Mouse (Mus musculus) stomach, embryonic 16.5 days (tissue): ENCODE results near the gene Tppp3. TPM values are rescaled to one million over a fixed set of nuclear protein-coding genes. Genes with fewer than 3 reads are reported as not detected.

Source experiments
- ATAC-seq: fragments of 200-750 bp; cut with Nextera tagmentation; 2 replicates; pipeline ENCODE4 v1.8.0; 2017; ENCODE audit warnings: moderate number of reproducible peaks, moderate TSS enrichment; ENCODE audit not compliant: insufficient read depth, low FRiP score
- H3K27ac ChIP-seq: fragments of 300-500 bp; sonication (generic); 2 replicates; pipeline ENCODE4 v1.5.1; 2014; ENCODE audit warnings: low read length
- H3K27me3 ChIP-seq: fragments of 300-500 bp; sonication (generic); 2 replicates; pipeline ENCODE4 v1.6.1; 2014; ENCODE audit warnings: low read length, control low read depth, mixed read lengths; ENCODE audit not compliant: control insufficient read depth, insufficient read depth
- H3K36me3 ChIP-seq: fragments of 300-500 bp; sonication (generic); 2 replicates; pipeline ENCODE4 v1.6.1; 2014; ENCODE audit warnings: low read length; ENCODE audit not compliant: control insufficient read depth, insufficient read depth
- H3K4me1 ChIP-seq: fragments of 300-500 bp; sonication (generic); 2 replicates; pipeline ENCODE4 v1.6.1; 2014; ENCODE audit warnings: low read length, control low read depth, mixed read lengths; ENCODE audit not compliant: control insufficient read depth, insufficient read depth
- H3K4me2 ChIP-seq: fragments of 300-500 bp; sonication (generic); 2 replicates; pipeline ENCODE4 v1.6.1; 2014; ENCODE audit warnings: low read depth, low read length, mixed read lengths
- H3K4me3 ChIP-seq: fragments of 300-500 bp; sonication (generic); replicated peaks from 2 replicates; pipeline ENCODE4 v1.5.1; 2014; ENCODE audit warnings: mild to moderate bottlenecking, low read length
- H3K9ac ChIP-seq: fragments of 300-500 bp; sonication (generic); 2 replicates; pipeline ENCODE4 v1.6.1; 2014; ENCODE audit warnings: low read length
- H3K9me3 ChIP-seq: fragments of 300-500 bp; sonication (generic); replicated peaks from 2 replicates; pipeline ENCODE4 v1.6.1; 2016; ENCODE audit warnings: low read length, control low read depth; ENCODE audit not compliant: control insufficient read depth
- WGBS: fragments of 180-500 bp; shearing (Covaris S2); extraction: QIAGEN DNeasy Blood & Tissue Kit; methylation state at CpG from one replicate; pipeline ENCODE4 v1.1.7; 2014; 5-methylcytosine and 5-hydroxymethylcytosine counted together
- polyA plus RNA-seq: library from polyadenylated mRNA; unstranded; fragments of >200 nt; fragmentation: Nextera tagmentation; extraction: Ambion mirVana; gene quantifications from 2 replicates; pipeline ENCODE4 v1.2.1, GENCODE M21; 2015

Tppp3 gene
- polyA plus RNA-seq, 1 experiment from 2014 or later = 79.3 TPM

DNA sequence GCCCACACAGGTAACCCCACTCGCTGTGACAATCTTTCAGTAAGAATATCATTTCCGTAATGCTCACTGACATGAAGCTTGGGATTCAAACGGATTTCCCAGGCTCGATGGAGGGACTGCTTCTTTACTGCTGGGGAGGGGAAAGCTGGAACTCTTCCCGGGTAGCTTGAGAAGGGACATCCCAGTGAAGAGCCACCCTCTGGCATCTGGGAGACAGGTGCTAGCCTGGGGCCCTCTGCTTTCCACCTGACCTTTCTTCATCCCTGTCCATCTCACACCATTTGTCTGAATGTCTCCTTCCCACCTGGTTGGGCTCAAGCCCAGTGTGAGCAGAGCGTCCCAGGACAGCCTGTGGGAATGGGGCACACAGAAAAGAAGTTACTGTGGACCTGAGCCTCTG lies 5.1 kb downstream of the Tppp3 start:
- no peaks in the 10 kb centered on the region for H3K9me3 ChIP-seq
- H3K4me3 ChIP-seq = no peak overlapping the region
- no peak overlapping the region for H3K4me2 ChIP-seq
- no peak for ATAC-seq
- no peak overlapping the region for H3K9ac ChIP-seq
- H3K27ac ChIP-seq = no peak overlapping the region
- no peaks in the 10 kb centered on the region for H3K36me3 ChIP-seq
- no peaks in the 10 kb centered on the region for H3K27me3 ChIP-seq
- peaks cover 23% of the 10 kb centered on the region for H3K4me1 ChIP-seq
- WGBS = 76% methylated on average over 6 of the region's 6 CpGs

DNA sequence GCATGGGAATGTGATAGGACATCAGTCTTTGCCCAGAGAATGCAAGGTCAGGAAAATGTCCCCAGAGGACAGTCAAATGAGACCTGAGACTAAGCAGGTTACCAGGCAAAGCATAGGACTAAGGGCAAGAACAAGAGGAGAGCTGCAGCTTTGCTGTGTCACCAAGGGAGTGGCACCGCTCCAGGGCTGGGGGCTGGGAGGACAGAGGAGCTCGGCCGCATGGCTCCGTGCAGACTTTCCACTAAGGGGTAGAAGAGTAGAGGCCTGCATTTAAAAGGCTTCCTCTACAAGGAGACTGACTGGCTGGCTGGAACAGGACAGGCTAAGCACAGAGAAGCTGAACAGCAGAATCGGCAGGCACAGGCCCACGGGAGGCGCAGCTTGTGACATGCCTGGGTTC lies 6.7 kb downstream of the Tppp3 start:
- Histone ChIP-seq H3K4me1 (peaks cover 8% of the 10 kb centered on the region), H3K27me3 (no peaks in the 10 kb centered on the region; the same call in 1 of the 2 replicates), H3K4me3 (no peak overlapping the region), H3K27ac (no peak overlapping the region), H3K9me3 (no peaks in the 10 kb centered on the region), H3K4me2 (no peak overlapping the region), H3K36me3 (no peaks in the 10 kb centered on the region), H3K9ac (no peak overlapping the region)
- no peak for ATAC-seq
- WGBS = 68% methylated on average over 7 of the region's 7 CpGs

DNA sequence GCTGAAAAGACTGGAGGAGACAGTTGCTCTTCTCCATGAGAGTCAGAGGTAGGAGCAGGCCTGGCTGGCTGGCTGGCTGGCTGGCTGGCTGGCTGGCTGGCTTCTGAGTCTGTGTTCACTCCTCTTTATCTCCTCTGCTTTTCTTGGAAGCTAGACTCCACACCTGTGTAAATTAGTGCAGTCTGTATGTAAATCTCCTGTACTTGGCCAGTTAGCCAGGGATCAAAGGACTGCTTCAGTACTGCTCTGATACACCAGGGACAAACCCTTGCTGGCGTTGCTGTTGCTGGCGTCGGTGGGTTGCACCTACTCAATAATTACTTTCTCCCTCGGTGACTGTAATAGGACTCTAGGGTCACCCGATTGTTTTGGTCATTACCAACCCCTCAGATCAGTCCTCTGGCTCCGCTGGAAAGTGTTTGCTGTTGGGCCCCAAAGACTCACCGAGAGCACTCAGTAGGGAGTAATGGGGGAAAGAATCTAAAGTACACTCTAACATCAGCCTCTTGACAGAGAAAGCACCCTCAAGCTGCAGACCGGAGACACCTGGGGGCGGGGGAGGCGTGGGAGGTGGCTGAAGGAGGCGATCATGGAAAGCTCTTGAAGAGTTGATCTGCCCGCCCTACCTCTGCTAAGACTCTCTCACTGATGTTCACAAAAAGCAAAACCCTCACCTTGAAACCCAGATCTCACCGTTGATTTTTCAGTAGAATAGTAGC lies 10.1 kb downstream of the Tppp3 start:
- no peak overlapping the region for H3K4me2 ChIP-seq
- H3K9me3 ChIP-seq = no peaks in the 10 kb centered on the region
- H3K4me1 ChIP-seq = no peaks in the 10 kb centered on the region
- no peak for ATAC-seq
- 53% methylated on average over 13 of the region's 13 CpGs for WGBS
- no peak overlapping the region for H3K9ac ChIP-seq
- no peak overlapping the region for H3K27ac ChIP-seq
- H3K27me3 ChIP-seq = no peaks in the 10 kb centered on the region; the same call in 1 of the 2 replicates
- no peak overlapping the region for H3K4me3 ChIP-seq
- H3K36me3 ChIP-seq = no peaks in the 10 kb centered on the region

DNA sequence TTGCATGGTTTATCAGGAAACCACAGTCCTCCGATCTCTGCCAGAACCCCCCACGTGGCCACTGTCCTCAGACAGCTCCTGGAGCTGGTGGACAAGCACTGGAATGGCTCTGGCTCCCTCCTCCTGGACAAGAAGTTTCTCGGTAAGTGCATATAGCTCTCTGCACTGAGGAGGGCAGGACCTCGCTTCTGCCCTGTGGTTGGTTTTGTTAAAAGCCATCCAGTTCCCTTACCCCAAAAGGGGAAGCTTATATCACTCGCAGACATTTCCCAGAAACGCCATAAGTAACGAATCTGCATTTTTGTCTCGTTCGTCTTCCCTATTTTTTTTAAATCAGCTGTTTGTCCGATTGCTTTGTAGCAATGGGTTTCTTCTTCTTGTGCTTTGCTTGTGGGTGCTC lies 16.1 kb downstream of the Tppp3 start:
- Histone ChIP-seq H3K4me3 (no peak overlapping the region), H3K9ac (no peak overlapping the region), H3K36me3 (no peaks in the 10 kb centered on the region), H3K9me3 (no peaks in the 10 kb centered on the region), H3K27ac (no peak overlapping the region), H3K4me2 (no peak overlapping the region), H3K4me1 (no peaks in the 10 kb centered on the region), H3K27me3 (no peaks in the 10 kb centered on the region; the same call in 1 of the 2 replicates)
- 36% methylated on average over 10 of the region's 10 CpGs for WGBS
- ATAC-seq = no peak

DNA sequence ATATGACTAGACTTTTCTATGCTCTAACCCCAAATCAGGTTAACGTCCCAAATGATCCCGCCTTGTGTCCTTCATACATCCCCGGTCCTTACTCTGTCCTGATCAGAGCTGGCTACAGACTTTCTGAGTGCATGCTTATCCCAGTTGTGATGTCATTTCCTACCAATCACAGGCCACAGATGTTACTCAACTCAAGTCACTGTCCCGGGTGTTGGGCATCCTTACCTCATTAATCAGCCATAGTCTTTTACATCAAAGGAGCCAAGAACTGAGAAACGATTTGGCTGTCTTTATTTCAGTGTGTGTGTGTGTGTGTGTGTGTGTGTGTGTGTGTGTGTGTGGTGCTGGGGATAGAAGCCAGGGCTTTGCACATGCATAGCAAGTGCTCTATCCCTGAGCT lies 17.2 kb downstream of the Tppp3 start:
- Histone ChIP-seq H3K27ac (no peak overlapping the region), H3K4me3 (no peak overlapping the region), H3K36me3 (no peaks in the 10 kb centered on the region), H3K4me2 (no peak overlapping the region), H3K9ac (no peak overlapping the region), H3K27me3 (no peaks in the 10 kb centered on the region), H3K9me3 (no peaks in the 10 kb centered on the region), H3K4me1 (no peaks in the 10 kb centered on the region)
- no peak for ATAC-seq
- 54% methylated on average over 5 of the region's 5 CpGs for WGBS

DNA sequence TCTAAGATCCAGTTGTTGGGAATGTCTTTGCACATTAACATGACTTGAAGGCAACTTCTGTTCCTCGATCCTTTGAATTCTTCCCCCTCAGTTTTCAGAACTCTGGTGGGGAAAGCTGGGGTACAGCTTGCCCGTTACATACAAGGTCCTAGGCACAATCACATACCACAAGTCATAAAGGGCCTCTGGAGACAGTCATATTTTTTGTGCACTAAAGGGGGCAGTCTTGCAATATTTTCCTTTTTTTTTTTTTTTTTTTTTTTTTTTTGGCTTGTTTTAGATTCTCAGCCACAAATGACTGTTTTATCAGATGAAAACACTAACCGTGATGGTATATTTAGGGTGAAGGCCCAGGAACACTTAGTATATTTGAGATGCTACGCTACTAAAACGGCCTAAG lies 18.0 kb downstream of the Tppp3 start:
- Histone ChIP-seq H3K4me2 (no peak overlapping the region), H3K9ac (no peak overlapping the region), H3K27ac (no peak overlapping the region), H3K4me1 (no peaks in the 10 kb centered on the region), H3K4me3 (no peak overlapping the region), H3K27me3 (no peaks in the 10 kb centered on the region), H3K9me3 (no peaks in the 10 kb centered on the region), H3K36me3 (no peaks in the 10 kb centered on the region)
- ATAC-seq = no peak
- WGBS = 69% methylated on average over 5 of the region's 5 CpGs

DNA sequence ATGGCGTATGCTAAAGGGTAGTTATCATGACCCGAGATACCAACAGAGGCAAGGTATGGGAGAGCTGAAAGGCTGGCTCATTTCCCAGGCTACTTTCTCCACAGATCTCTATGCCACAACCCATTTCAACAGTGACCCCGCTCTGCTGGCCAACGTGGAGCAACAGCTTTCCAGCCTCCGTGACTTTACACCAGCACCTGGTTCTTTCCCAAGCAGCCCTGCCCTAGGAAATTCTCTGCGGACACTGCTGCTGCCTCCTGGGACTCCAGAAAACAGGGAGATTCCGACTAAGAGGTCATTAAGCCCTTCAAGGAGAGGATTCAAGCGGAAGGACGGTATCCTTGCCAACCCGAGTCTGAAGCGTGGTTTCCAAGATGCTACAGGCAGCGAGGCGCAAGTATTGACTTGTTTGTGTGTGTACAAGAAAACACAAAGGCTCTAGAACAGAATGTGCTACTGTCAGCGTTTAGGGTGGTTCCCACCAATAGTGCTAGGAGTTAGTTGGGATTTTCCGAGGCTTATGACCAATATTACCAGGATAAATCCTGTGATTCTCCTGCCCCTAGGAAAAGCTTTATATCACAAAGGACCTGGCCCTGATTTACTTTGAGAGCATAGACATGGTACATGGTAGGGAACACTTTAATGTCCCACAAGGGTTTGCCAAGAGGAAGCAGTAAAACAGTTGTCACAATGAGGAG lies 19.3 kb downstream of the Tppp3 start:
- H3K4me2 ChIP-seq = no peak overlapping the region
- H3K4me1 ChIP-seq = no peaks in the 10 kb centered on the region
- no peak overlapping the region for H3K27ac ChIP-seq
- no peaks in the 10 kb centered on the region for H3K27me3 ChIP-seq
- WGBS = 55% methylated on average over 15 of the region's 15 CpGs
- no peak overlapping the region for H3K9ac ChIP-seq
- no peak overlapping the region for H3K4me3 ChIP-seq
- ATAC-seq = no peak
- H3K9me3 ChIP-seq = no peaks in the 10 kb centered on the region
- H3K36me3 ChIP-seq = no peaks in the 10 kb centered on the region

DNA sequence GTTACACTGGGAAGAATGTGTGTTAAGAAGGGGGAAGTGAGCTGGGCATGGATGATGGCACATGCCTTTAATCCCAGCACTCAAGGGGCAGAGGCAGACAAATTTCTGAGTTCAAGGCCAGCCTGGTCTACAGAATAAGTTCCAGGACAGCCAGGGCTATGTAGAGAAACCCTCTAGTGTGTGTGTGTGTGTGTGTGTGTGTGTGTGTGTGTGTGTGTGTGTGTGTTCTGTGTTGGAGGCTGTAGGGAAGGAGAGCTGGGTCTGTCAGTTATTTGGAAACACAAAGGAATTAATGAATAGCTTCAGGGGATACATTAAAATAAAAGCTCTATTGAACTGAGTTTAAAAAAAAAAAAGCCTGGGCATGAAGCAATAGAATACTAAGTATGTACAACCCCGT lies 20.3 kb downstream of the Tppp3 start:
- H3K27me3 ChIP-seq = no peaks in the 10 kb centered on the region
- ATAC-seq = no peak
- WGBS = 75% methylated on average over 1 of the region's 1 CpGs

DNA sequence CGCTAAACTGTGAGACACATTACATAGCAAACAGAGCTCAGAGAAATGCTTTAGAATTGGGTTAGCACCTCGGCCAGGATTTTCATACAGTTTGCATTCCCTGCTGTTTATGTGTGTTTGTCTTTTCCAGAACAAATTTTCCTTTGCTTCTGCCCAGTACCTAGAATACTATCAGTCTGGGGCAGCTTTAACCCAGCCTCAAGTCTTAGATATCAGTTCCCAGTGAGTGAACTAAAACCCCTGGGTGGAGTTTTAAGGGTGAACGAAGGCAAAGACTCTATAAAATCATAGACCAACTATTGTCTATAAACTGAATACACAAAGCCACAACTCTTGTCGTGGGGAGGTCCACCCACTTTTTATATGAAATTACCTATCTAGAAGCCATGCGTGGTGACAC lies 22.7 kb downstream of the Tppp3 start:
- 74% methylated on average over 5 of the region's 5 CpGs for WGBS
- ATAC-seq = no peak
- H3K9me3 ChIP-seq = no peaks in the 10 kb centered on the region

More for the DNA sequence above, 20.3 kb downstream of the Tppp3 start:
- Histone ChIP-seq H3K9ac (no peak overlapping the region), H3K4me1 (no peaks in the 10 kb centered on the region), H3K36me3 (no peaks in the 10 kb centered on the region), H3K4me2 (no peak overlapping the region), H3K27ac (no peak overlapping the region), H3K9me3 (no peaks in the 10 kb centered on the region), H3K4me3 (no peak overlapping the region)

More for the DNA sequence above, 22.7 kb downstream of the Tppp3 start:
- Histone ChIP-seq H3K9ac (no peak overlapping the region), H3K4me2 (no peak overlapping the region), H3K36me3 (no peaks in the 10 kb centered on the region), H3K27me3 (no peaks in the 10 kb centered on the region), H3K4me3 (no peak overlapping the region), H3K4me1 (peaks cover 6% of the 10 kb centered on the region; the same call in 1 of the 2 replicates), H3K27ac (no peak overlapping the region)
